Mouse (Mus musculus): ENCODE measurements around the gene Ergic3. TPM values are rescaled to one million over a fixed set of nuclear protein-coding genes. Genes with fewer than 3 reads are reported as not detected.

Ergic3 gene
- 10 to 100 TPM; 62.0 to 62.6 TPM for total RNA-seq (2023)

DNA sequence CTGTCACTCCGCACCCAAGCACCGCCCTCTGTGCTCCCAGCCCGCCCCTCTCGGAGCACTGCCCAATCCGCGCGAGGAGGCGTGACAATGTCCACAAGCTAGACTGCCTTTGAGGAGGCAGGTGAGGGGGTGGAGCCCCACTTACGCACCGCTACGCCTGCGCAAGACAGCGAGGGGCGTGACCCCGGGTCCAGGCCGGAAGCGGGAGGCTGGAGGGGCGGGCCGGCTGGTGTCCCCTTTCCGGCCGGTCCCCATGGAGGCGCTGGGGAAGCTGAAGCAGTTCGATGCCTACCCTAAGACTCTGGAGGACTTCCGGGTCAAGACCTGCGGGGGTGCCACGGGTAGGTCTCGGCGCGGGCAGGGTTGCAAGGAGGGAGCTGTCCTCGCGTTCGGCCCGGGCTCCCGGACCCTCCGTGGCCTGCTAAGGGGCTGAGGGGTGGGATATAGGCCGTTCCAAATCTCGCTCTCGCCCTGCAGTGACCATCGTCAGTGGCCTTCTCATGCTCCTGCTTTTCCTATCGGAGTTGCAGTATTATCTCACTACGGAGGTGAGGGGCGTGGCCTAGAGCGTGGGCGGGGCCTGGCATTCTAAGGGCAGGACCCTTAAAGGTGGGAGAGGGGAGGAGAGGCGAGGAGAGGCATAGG lies at the start of gene Ergic3, which contains the start of gene 6430550D23Rik:
Gene Ergic3, plus strand, starts transcription at position 158 of the 645 bp plus-strand sequence.
Gene 6430550D23Rik, minus strand, starts transcription at position 90 of the 645 bp plus-strand sequence.

GRCm38 (mm10) chr2:156052816-156053215 lies 45.0 kb downstream of the Ergic3 start, which contains the start of gene Fer1l4:
TSS of gene Fer1l4 (minus strand) at chr2:156052947.

DNA sequence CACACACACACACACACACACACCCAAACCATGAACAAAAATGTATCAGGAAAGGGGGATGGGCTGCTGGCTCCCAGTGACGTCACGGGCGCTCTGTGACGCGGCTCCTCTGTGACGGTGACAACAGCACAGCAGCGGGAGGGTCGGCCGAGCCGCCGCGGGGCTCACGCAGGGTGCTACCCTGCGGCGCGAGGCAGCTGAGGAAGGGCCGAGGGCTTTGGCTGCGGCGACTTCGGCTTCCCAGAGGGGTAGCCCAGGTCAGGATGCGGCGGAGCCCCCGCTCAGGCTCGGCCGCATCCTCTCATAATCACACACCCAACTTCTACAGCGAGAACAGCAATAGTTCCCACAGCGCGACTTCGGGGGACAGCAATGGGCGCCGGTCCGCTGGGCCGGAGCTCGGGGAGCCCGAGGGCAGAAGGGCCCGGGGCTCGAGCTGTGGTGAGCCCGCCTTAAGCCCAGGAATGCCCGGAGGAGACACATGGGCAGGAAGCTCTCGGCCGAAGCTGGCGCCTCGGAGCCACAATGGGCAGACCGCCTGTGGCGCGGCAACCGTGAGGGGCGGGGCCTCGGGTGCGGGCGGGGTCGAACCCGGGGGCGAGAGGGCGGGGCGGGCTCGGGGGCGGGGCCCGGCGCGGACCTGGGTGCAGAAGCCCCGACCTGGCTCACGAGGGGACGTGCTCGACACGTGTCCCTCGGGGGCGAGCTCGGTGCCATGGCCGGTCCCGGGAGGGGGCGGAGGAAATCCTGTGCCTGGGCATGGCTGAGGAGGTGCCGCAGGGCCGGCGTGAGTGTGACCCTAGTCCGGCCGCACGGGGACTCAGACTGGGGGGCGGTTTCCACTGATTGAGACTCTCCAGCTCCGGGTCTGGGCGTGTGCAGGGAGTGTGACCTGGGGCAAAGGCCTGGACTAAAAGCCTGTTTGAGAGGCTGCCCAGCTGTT lies 57.5 kb downstream of the Ergic3 start, which contains the start of gene Spag4:
Gene Spag4, plus strand, starts transcription at position 77 of the 943 bp plus-strand sequence.

Other genes starting within 250 kb of the Ergic3 start
- not detected for gene Mmp24, start 232.7 kb upstream of the Ergic3 start, total RNA-seq (2023)
- 10 to 100 TPM in 1 of 2 experiments, 1 to 10 TPM in 1; 7.0 to 10.7 TPM for gene BC029722, start 188.6 kb upstream of the Ergic3 start, total RNA-seq (2023)
- gene Eif6, start 181.1 kb upstream of the Ergic3 start, total RNA-seq (2023) = 10 to 100 TPM; 79.8 to 91.0 TPM
- gene Fam83c, start 173.2 kb upstream of the Ergic3 start, total RNA-seq (2023) = not detected
- gene Uqcc1, start 77.7 kb upstream of the Ergic3 start, total RNA-seq (2023) = 10 to 100 TPM; 13.0 to 17.1 TPM
- not detected for gene Gm15557, start 67.3 kb upstream of the Ergic3 start, total RNA-seq (2023)
- not detected for gene Gdf5, start 62.7 kb upstream of the Ergic3 start, total RNA-seq (2023)
- gene Cep250, start 51.6 kb upstream of the Ergic3 start, total RNA-seq (2023) = 10 to 100 TPM; 58.0 to 65.1 TPM
- under 1 TPM; 0.42 to 0.55 TPM for gene 6430550D23Rik, start 68 bp upstream of the Ergic3 start, total RNA-seq (2023)
- not detected for gene Fer1l4, start 44.9 kb downstream of the Ergic3 start, total RNA-seq (2023)
- under 1 TPM; 0.33 to 0.42 TPM for gene Spag4, start 57.1 kb downstream of the Ergic3 start, total RNA-seq (2023)
- 10 to 100 TPM; 71.3 to 80.9 TPM for gene Cpne1, start 103.9 kb downstream of the Ergic3 start, total RNA-seq (2023)
- 10 to 100 TPM; 26.7 to 30.4 TPM for gene Rbm12, start 103.9 kb downstream of the Ergic3 start, total RNA-seq (2023)
- 10 to 100 TPM; 16.8 to 17.4 TPM for gene Gm28036, start 119.0 kb downstream of the Ergic3 start, total RNA-seq (2023)
- gene Romo1, start 136.0 kb downstream of the Ergic3 start, total RNA-seq (2023) = 10 to 100 TPM; 44.4 to 51.7 TPM
- 10 to 100 TPM; 16.4 to 19.5 TPM for gene Nfs1, start 136.1 kb downstream of the Ergic3 start, total RNA-seq (2023)
- 1,000 to 10,000 TPM in 1 of 2 experiments, 100 to 1,000 TPM in 1; 884 to 1,046 TPM for gene Rbm39, start 172.2 kb downstream of the Ergic3 start, total RNA-seq (2023)
- gene Phf20, start 188.4 kb downstream of the Ergic3 start, total RNA-seq (2023) = 10 to 100 TPM; 20.5 to 22.4 TPM